Mouse (Mus musculus) stomach, postnatal 0 days (tissue): ENCODE data around the gene Acvr2a. TPM values are rescaled to one million over a fixed set of nuclear protein-coding genes. Genes with fewer than 3 reads are reported as not detected.

ENCODE experiments used
- ATAC-seq: fragments of 200-750 bp; cut with Nextera tagmentation; 2 replicates; pipeline ENCODE4 v1.8.0; 2017; ENCODE audit not compliant: low FRiP score, low TSS enrichment
- DNase-seq: peaks from one replicate; pipeline ENCODE4 v3.0.0-alpha.2; 2016; ENCODE audit warnings: low spot score
- H3K27ac ChIP-seq: fragments of 300-500 bp; sonication (generic); replicated peaks from 2 replicates; pipeline ENCODE4 v1.5.1; 2014; ENCODE audit warnings: mild to moderate bottlenecking, control low read depth
- H3K27me3 ChIP-seq: fragments of 300-500 bp; sonication (generic); 2 replicates; pipeline ENCODE4 v1.6.1; 2014; ENCODE audit warnings: low read length; ENCODE audit not compliant: control insufficient read depth, insufficient read depth
- H3K36me3 ChIP-seq: fragments of 300-500 bp; sonication (generic); 2 replicates; pipeline ENCODE4 v1.6.1; 2014; ENCODE audit warnings: low read length, mixed read lengths; ENCODE audit not compliant: control insufficient read depth, insufficient read depth
- H3K4me1 ChIP-seq: fragments of 300-500 bp; sonication (generic); replicated peaks from 2 replicates; pipeline ENCODE4 v1.6.1; 2014; ENCODE audit warnings: antibody characterized with exemption; ENCODE audit not compliant: control insufficient read depth, insufficient read depth
- H3K4me2 ChIP-seq: fragments of 300-500 bp; sonication (generic); replicated peaks from 2 replicates; pipeline ENCODE4 v1.6.1; 2014; ENCODE audit warnings: low read depth, mild to moderate bottlenecking, control low read depth, moderate library complexity
- H3K4me3 ChIP-seq: fragments of 300-500 bp; sonication (generic); 2 replicates; pipeline ENCODE4 v1.5.1; 2014; ENCODE audit warnings: low read depth, low read length, control low read depth
- H3K9ac ChIP-seq: fragments of 300-500 bp; sonication (generic); 2 replicates; pipeline ENCODE4 v1.6.1; 2014; ENCODE audit warnings: mild to moderate bottlenecking, low read length, control low read depth, mixed read lengths
- H3K9me3 ChIP-seq: fragments of 300-500 bp; sonication (generic); 2 replicates; pipeline ENCODE4 v1.6.1; 2016; ENCODE audit warnings: low read length; ENCODE audit not compliant: control insufficient read depth
- CTCF ChIP-seq: IDR thresholded peaks from 2 replicates; pipeline ENCODE4 v1.5.1; 2016; ENCODE audit warnings: antibody characterized with exemption, low read depth, mild to moderate bottlenecking, moderate library complexity
- EP300 ChIP-seq: optimal IDR thresholded peaks from 2 replicates; pipeline ENCODE3; 2016; ENCODE audit warnings: antibody characterized with exemption
- WGBS: fragments of 180-500 bp; shearing (Covaris S2); extraction: QIAGEN DNeasy Blood & Tissue Kit; methylation state at CpG from one replicate; pipeline ENCODE4 v1.1.7; 2014; 5-methylcytosine and 5-hydroxymethylcytosine counted together
- polyA plus RNA-seq: library from polyadenylated mRNA; unstranded; fragments of >200 nt; fragmentation: Nextera tagmentation; extraction: Ambion mirVana; gene quantifications from 2 replicates; pipeline ENCODE4 v1.2.1, GENCODE M21; 2015

Acvr2a gene
- polyA plus RNA-seq, 1 experiment from 2014 or later, result 8.0 TPM

DNA sequence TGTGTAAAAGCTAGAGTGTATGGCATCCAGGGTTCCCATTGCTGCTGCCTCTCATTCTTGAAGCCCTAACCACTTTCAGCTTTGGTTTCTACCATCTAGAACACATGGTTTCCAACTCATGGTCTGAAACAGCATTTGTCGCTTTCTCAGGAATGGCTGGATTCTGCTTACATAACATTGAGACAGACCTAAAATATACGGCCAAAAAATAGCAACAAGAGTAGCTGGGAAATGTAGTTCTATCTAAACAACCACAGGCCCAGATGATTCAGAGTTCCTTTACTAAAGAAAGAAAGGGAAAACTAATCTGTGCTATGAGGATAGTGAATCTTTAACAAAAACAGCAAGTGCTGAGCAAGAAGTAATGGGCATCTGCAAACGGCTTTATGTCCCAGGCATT lies 38.6 kb upstream of the Acvr2a start:
- Histone ChIP-seq H3K4me3 (no peak overlapping the region), H3K36me3 (no peaks in the 10 kb centered on the region), H3K4me2 (no peak overlapping the region), H3K4me1 (no peaks in the 10 kb centered on the region), H3K27ac (no peak overlapping the region), H3K9ac (no peak overlapping the region), H3K27me3 (no peaks in the 10 kb centered on the region), H3K9me3 (no peaks in the 10 kb centered on the region)
- no peak for DNase-seq
- TF ChIP-seq CTCF, result no peak
- TF ChIP-seq EP300, result no peak
- WGBS, result 59% methylated on average over 3 of the region's 3 CpGs
- no peak for ATAC-seq

DNA sequence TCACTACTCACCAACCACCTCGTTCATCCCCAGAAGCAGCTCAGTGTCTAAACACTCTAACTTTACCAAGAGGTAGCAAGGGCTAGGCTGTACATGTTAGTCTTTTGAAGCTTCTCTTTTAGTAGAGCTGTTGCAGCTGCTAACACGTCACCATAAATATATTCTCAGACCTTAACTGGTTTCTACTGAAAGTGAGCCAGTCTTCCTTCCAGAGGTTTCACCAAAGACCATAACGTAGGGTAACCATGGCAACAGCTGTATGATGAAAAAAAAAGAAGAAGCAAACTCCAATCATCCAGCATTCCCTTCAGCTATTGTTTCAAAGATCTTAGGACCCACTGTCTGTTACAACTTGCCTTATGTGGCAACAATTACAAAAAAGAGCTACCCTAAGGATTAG lies 25.0 kb upstream of the Acvr2a start:
- Histone ChIP-seq H3K9me3 (no peaks in the 10 kb centered on the region), H3K36me3 (no peaks in the 10 kb centered on the region), H3K27ac (no peak overlapping the region), H3K4me3 (no peak overlapping the region), H3K4me2 (no peak overlapping the region), H3K4me1 (no peaks in the 10 kb centered on the region), H3K27me3 (no peaks in the 10 kb centered on the region), H3K9ac (no peak overlapping the region)
- DNase-seq (no peak), ATAC-seq (no peak)
- TF ChIP-seq EP300, result no peak
- no peak for TF ChIP-seq CTCF
- WGBS, result 63% methylated on average over 3 of the region's 3 CpGs

DNA sequence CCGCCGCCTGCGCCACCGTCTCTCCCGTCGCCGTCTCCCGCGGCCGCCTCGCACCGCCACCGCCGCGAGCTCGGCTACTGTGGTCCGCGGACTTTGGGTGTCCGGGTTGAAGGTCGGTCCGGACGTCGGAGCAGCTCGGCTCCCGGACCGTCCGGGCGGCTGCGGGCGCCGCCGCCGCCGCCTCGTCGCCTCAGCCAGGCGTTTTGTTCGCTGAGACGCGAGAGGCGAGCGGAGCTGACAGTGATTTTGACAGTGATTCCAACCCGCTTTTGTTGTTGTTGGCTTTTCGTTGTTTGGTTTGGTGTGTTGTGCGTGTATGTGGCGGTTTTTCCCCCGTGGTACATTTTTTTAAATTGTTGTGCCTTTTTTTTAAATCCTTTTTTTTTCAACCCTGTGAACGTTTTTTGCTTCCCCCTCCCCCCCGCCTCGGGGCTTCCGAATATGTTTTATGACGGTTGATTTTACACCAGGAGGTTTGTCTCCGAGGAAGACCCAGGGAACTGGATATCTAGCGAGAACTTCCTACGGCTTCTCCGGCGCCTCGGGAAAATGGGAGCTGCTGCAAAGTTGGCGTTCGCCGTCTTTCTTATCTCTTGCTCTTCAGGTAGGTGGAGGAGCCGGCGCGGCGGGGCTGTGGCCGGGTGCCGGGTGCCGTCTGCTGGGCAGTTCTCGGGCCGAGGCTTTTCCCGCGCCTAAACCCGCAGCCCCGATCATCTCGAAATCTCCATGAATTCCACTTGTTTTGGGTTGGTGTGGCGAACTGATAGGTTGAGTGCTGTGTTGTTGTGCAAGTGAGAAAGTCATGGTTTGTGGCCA lies 522 bp downstream of the Acvr2a start:
- WGBS, result under 1% methylated on average over 76 of the region's 76 CpGs
- no peaks in the 10 kb centered on the region for H3K9me3 ChIP-seq
- H3K27ac ChIP-seq, result peak overlapping the region; percentile 98
- H3K27me3 ChIP-seq, result no peaks in the 10 kb centered on the region
- ATAC-seq, result peak; percentile 83
- peak overlapping the region; percentile 70 for H3K4me2 ChIP-seq
- peaks cover 5% of the 10 kb centered on the region for H3K4me1 ChIP-seq
- no peak for TF ChIP-seq EP300
- peak; percentile 34 for TF ChIP-seq CTCF
- H3K4me3 ChIP-seq, result peak overlapping the region; percentile 86
- H3K9ac ChIP-seq, result peak overlapping the region; percentile 88
- H3K36me3 ChIP-seq, result no peaks in the 10 kb centered on the region
- peak; percentile 79 for DNase-seq

DNA sequence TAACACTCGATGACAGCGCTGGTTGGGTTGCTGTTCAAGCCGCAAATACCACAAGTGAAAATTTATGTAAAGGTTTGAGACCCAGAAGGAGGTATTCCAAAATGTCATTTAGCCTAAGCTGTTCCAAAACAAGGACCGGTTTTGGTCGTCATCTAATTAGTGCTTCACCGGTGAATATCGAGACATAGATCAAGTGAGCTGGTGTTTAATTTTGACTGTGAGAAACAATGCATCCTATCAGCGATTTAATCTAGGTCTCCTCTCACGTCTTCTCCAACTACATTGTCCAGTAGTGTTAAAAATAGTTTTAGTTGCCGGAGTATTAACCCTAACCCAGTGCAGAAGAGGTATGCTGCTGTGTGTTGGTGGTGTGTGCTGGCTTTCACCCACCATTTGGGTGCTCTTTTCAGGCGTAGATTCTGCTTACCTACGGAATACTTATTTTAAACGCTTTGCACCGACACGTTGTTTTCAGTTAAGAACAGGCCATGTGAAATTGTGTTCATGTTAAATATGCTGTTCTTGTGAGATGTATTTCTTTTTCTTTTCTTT lies 1.2 kb downstream of the Acvr2a start:
- peak overlapping the region; percentile 86 for H3K4me3 ChIP-seq
- H3K4me1 ChIP-seq, result peaks cover 5% of the 10 kb centered on the region
- no peak for ATAC-seq
- peak overlapping the region; percentile 70 for H3K4me2 ChIP-seq
- 2% methylated on average over 15 of the region's 15 CpGs for WGBS
- TF ChIP-seq CTCF, result no peak
- TF ChIP-seq EP300, result no peak
- DNase-seq, result no peak
- H3K9ac ChIP-seq, result peak overlapping the region; percentile 88
- H3K9me3 ChIP-seq, result no peaks in the 10 kb centered on the region
- H3K36me3 ChIP-seq, result no peaks in the 10 kb centered on the region
- H3K27ac ChIP-seq, result peak overlapping the region; percentile 98
- no peaks in the 10 kb centered on the region for H3K27me3 ChIP-seq

DNA sequence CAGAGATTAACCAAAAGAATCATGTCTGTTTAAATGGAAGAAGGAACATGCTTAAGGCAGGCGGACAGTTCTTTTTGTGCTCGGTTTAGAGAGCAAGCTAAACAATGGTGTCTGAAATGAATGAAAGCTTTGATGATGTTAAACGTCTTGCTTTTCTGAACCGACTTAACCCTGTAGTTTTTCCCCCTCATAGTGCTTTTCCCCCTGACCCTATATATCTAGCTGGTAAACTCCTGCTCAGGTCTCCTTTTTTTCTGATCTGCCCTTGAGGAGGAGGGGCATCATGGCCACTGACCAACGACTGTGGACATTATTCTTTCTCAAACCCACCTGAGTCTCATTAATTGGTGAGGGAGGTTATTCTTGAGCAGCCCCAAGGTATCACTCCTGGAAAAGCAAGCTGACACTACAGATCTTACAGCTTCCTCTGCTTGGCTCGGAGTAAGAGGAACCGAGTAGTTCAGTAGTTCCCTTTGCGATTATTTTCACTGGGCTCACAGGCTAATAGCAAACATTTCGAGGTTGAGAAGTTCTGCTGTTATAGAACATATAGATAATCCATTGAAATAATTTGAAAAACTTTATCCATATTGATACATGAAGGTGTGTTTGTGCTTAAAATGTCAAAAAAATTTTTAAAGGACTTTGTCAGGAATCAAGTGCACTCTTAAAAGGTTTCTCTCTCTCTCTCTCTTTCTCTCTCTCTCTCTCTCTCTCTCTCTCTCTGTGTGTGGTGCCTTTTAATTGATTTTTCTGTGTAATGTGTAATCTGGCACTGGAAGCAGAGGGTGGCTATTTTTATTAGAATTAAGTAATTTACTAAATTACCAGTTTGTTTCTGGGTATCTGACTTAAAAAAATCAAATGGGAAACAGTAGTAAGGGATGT lies 2.5 kb downstream of the Acvr2a start:
- DNase-seq, result no peak

More for the DNA sequence above, 2.5 kb downstream of the Acvr2a start:
- Histone ChIP-seq H3K9me3 (no peaks in the 10 kb centered on the region), H3K9ac (peak overlapping the region; percentile 51), H3K27ac (no peak overlapping the region), H3K4me1 (peaks cover 5% of the 10 kb centered on the region), H3K27me3 (no peaks in the 10 kb centered on the region), H3K4me2 (peak overlapping the region; percentile 70), H3K36me3 (no peaks in the 10 kb centered on the region), H3K4me3 (peak overlapping the region; percentile 86)
- WGBS, result 18% methylated on average over 9 of the region's 9 CpGs
- ATAC-seq, result no peak
- no peak for TF ChIP-seq EP300
- no peak for TF ChIP-seq CTCF
